Mouse (Mus musculus): ENCODE results near the gene Klhl29.

- no peak for TF ChIP-seq CTCF (IDR thresholded peaks at IDR 0.05; ENCODE audit: control insufficient read depth, insufficient read depth, low read length)
- TF ChIP-seq POLR2A (IDR thresholded peaks at IDR 0.05; ENCODE audit: borderline replicate concordance, control insufficient read depth, low read depth, low read length): no peak
Observed at GRCm38 (mm10) chr12:5084714-5085113, 290.8 kb downstream of the Klhl29 start.

Measured in bone marrow, adult 2 months (tissue).